Mouse (Mus musculus) lung, embryonic 16.5 days (tissue): ENCODE measurements at regions not wholly inside any gene's neighbourhood (a gene's known extent, or its start where the extent isn't known, plus 50 kb on each side); places are given as distances from the start of the nearest gene placed in this dataset.

Experiments used
- ATAC-seq: fragments of 200-750 bp; cut with Nextera tagmentation; 2 replicates; pipeline ENCODE4 v1.8.0; 2017; ENCODE audit warnings: low read depth, mild to moderate bottlenecking, moderate library complexity
- H3K27ac ChIP-seq: fragments of 300-500 bp; sonication (generic); 2 replicates; pipeline ENCODE4 v1.5.1; 2014; ENCODE audit warnings: mild to moderate bottlenecking, control low read depth, low read length
- H3K27me3 ChIP-seq: fragments of 300-500 bp; sonication (generic); 2 replicates; pipeline ENCODE4 v1.6.1; 2014; ENCODE audit warnings: low read depth, low read length, mixed read lengths; ENCODE audit not compliant: control insufficient read depth, insufficient read depth
- H3K36me3 ChIP-seq: fragments of 300-500 bp; sonication (generic); 2 replicates; pipeline ENCODE4 v1.6.1; 2014; ENCODE audit warnings: low read length; ENCODE audit not compliant: control insufficient read depth, insufficient read depth
- H3K4me1 ChIP-seq: fragments of 300-500 bp; sonication (generic); replicated peaks from 2 replicates; pipeline ENCODE4 v1.6.1; 2014; ENCODE audit warnings: low read length, mixed read lengths; ENCODE audit not compliant: control insufficient read depth, insufficient read depth
- H3K4me2 ChIP-seq: fragments of 300-500 bp; sonication (generic); 2 replicates; pipeline ENCODE4 v1.6.1; 2014; ENCODE audit warnings: low read depth, low read length, control low read depth
- H3K4me3 ChIP-seq: fragments of 300-500 bp; sonication (generic); 2 replicates; pipeline ENCODE4 v1.5.1; 2014; ENCODE audit warnings: mild to moderate bottlenecking, low read length, control low read depth
- H3K9ac ChIP-seq: fragments of 300-500 bp; sonication (generic); 2 replicates; pipeline ENCODE4 v1.6.1; 2014; ENCODE audit warnings: low read length, control low read depth
- H3K9me3 ChIP-seq: fragments of 300-500 bp; sonication (generic); 2 replicates; pipeline ENCODE4 v1.6.1; 2016; ENCODE audit warnings: low read length; ENCODE audit not compliant: control insufficient read depth
- WGBS: fragments of 180-500 bp; shearing (Covaris S2); extraction: QIAGEN DNeasy Blood & Tissue Kit; methylation state at CpG from one replicate; pipeline ENCODE4 v1.1.7; 2014; 5-methylcytosine and 5-hydroxymethylcytosine counted together

GRCm38 (mm10) chr14:64511300-64511699 is 407.2 kb downstream of the Prss52 start:
- 78% methylated on average over 7 of the region's 7 CpGs for WGBS
- H3K9ac ChIP-seq: no peak overlapping the region
- H3K36me3 ChIP-seq: no peaks in the 10 kb centered on the region
- H3K9me3 ChIP-seq: 0 out of 2 replicates have a peak, but pooled peaks cover 4% of the 10 kb centered on the region
- H3K27me3 ChIP-seq: no peaks in the 10 kb centered on the region
- no peak overlapping the region for H3K4me2 ChIP-seq
- no peak overlapping the region for H3K27ac ChIP-seq
- no peak for ATAC-seq
- H3K4me3 ChIP-seq: no peak overlapping the region
- H3K4me1 ChIP-seq: no peaks in the 10 kb centered on the region

GRCm38 (mm10) chr14:64512726-64513125 is 408.6 kb downstream of the Prss52 start:
- WGBS: 46% methylated on average over 7 of the region's 7 CpGs
- H3K9me3 ChIP-seq: 0 out of 2 replicates have a peak, but pooled peaks cover 4% of the 10 kb centered on the region
- H3K36me3 ChIP-seq: no peaks in the 10 kb centered on the region
- H3K27ac ChIP-seq: no peak overlapping the region
- no peaks in the 10 kb centered on the region for H3K27me3 ChIP-seq
- H3K4me2 ChIP-seq: no peak overlapping the region
- no peak overlapping the region for H3K4me3 ChIP-seq
- ATAC-seq: no peak
- no peak overlapping the region for H3K9ac ChIP-seq
- H3K4me1 ChIP-seq: no peaks in the 10 kb centered on the region

- H3K27me3 ChIP-seq: no peaks in the 10 kb centered on the region
- no peak for ATAC-seq
- H3K9ac ChIP-seq: no peak overlapping the region
- no peaks in the 10 kb centered on the region for H3K36me3 ChIP-seq
- WGBS: 61% methylated on average over 7 of the region's 7 CpGs
- H3K4me2 ChIP-seq: no peak overlapping the region
- H3K4me3 ChIP-seq: no peak overlapping the region
- H3K27ac ChIP-seq: no peak overlapping the region
- no peaks in the 10 kb centered on the region for H3K4me1 ChIP-seq
- H3K9me3 ChIP-seq: 0 out of 2 replicates have a peak, but pooled peaks cover 4% of the 10 kb centered on the region
Observed at GRCm38 (mm10) chr14:64517584-64518195, 413.6 kb downstream of the Prss52 start.

DNA sequence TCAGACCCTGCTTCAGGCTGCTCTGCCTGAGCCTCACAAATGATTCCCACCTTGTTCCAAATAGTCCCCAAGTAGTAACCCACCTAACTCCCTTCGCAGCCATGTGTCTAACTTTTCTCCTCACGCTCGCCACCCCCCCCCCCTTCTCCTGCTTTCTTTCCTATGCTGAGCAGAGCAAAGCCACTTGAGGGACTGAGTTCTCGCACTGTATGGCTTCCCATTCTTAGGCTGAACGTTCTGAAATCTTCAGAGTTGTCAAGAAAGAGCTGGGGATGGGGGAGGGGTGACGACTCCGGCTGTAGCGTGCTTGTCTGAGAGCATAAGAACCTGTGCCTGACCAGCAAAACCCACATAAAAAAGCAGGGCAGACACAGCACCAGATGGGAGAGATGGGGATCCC is 420.6 kb downstream of the Prss52 start:
- Histone ChIP-seq H3K36me3 (no peaks in the 10 kb centered on the region), H3K9me3 (no peaks in the 10 kb centered on the region), H3K4me1 (0 out of 2 replicates have a peak, but pooled peaks cover 3% of the 10 kb centered on the region), H3K4me2 (no peak overlapping the region), H3K9ac (no peak overlapping the region), H3K4me3 (no peak overlapping the region), H3K27me3 (no peaks in the 10 kb centered on the region), H3K27ac (no peak overlapping the region)
- 19% methylated on average over 8 of the region's 8 CpGs for WGBS
- ATAC-seq: no peak

- Histone ChIP-seq H3K27ac (0 out of 2 replicates have a peak overlapping the region, but pooled peaks have one; percentile 40), H3K36me3 (no peaks in the 10 kb centered on the region), H3K4me3 (no peak overlapping the region), H3K4me2 (0 out of 2 replicates have a peak overlapping the region, but pooled peaks have one; percentile 6), H3K27me3 (no peaks in the 10 kb centered on the region), H3K4me1 (0 out of 2 replicates have a peak, but pooled peaks cover 3% of the 10 kb centered on the region), H3K9ac (no peak overlapping the region), H3K9me3 (no peaks in the 10 kb centered on the region)
- ATAC-seq: peak; percentile 51; the same call in 1 of the 2 replicates
- WGBS: 31% methylated on average over 10 of the region's 10 CpGs
Observed at GRCm38 (mm10) chr14:64525302-64526078, 421.4 kb downstream of the Prss52 start.

- Histone ChIP-seq H3K4me3 (no peak overlapping the region), H3K27ac (no peak overlapping the region), H3K9ac (no peak overlapping the region), H3K4me1 (no peaks in the 10 kb centered on the region), H3K4me2 (no peak overlapping the region), H3K9me3 (no peaks in the 10 kb centered on the region), H3K27me3 (no peaks in the 10 kb centered on the region), H3K36me3 (no peaks in the 10 kb centered on the region)
- WGBS: 56% methylated on average over 3 of the region's 3 CpGs
- no peak for ATAC-seq
Observed at GRCm38 (mm10) chr14:64530541-64530940, 426.5 kb downstream of the Prss52 start.

- H3K27ac ChIP-seq: no peak overlapping the region
- H3K27me3 ChIP-seq: no peaks in the 10 kb centered on the region
- H3K4me2 ChIP-seq: no peak overlapping the region
- no peak overlapping the region for H3K4me3 ChIP-seq
- ATAC-seq: no peak
- WGBS: 54% methylated on average over 7 of the region's 7 CpGs
- no peaks in the 10 kb centered on the region for H3K4me1 ChIP-seq
- no peaks in the 10 kb centered on the region for H3K36me3 ChIP-seq
- H3K9ac ChIP-seq: no peak overlapping the region
- H3K9me3 ChIP-seq: no peaks in the 10 kb centered on the region
Observed at GRCm38 (mm10) chr14:64531221-64531949, 427.3 kb downstream of the Prss52 start.

DNA sequence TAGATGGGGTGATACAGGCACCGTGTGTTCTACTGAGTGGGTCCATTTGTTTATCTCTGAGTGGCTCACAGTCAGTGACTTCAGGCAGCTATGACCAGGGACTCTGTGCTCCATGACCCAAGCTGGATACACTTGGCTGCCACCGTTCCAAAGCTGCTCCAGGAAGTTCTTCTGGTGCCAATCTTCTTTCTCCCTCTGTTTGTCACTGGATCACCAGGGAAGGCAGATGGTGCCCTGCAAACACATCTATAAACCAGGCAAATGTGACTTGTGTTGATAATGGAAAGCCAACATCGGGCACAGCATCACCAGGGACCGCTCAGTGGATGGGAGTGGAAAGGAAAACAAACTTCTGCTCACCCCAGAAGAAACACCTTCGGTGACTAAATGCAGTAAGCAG is 428.3 kb downstream of the Prss52 start:
- ATAC-seq: no peak
- H3K27me3 ChIP-seq: no peaks in the 10 kb centered on the region
- no peak overlapping the region for H3K9ac ChIP-seq
- H3K4me3 ChIP-seq: no peak overlapping the region
- no peaks in the 10 kb centered on the region for H3K9me3 ChIP-seq
- whole genome bisulfite sequencing: 78% methylated on average over 5 of the region's 5 CpGs
- no peak overlapping the region for H3K27ac ChIP-seq
- H3K4me2 ChIP-seq: no peak overlapping the region
- no peaks in the 10 kb centered on the region for H3K4me1 ChIP-seq
- H3K36me3 ChIP-seq: no peaks in the 10 kb centered on the region

GRCm38 (mm10) chr14:64533591-64534151 is 429.6 kb downstream of the Prss52 start:
- Histone ChIP-seq H3K4me2 (no peak overlapping the region), H3K4me3 (no peak overlapping the region), H3K9me3 (no peaks in the 10 kb centered on the region), H3K36me3 (no peaks in the 10 kb centered on the region), H3K27me3 (no peaks in the 10 kb centered on the region), H3K4me1 (no peaks in the 10 kb centered on the region), H3K27ac (no peak overlapping the region), H3K9ac (no peak overlapping the region)
- no peak for ATAC-seq
- 49% methylated on average over 7 of the region's 7 CpGs for WGBS
